ENCODE assay signal across 7 mouse cellular contexts in genomic region chr15:89475611-89476474, GRCm38 (mm10). TPM values are rescaled to one million over a fixed set of nuclear protein-coding genes. Genes with fewer than 3 reads are reported as not detected.
DNase-seq lines count a peak whose midpoint lies in the region; ATAC-seq lines count a peak whose summit lies in the region.

No protein-coding gene starts in this region.

- H3K4me1 ChIP-seq in intestine, embryonic 15.5 days (replicated peaks): peaks cover 8% of the 10 kb centered on the region; the same call in 1 of the 2 replicates
- peaks cover 30% of the 10 kb centered on the region for H3K4me1 ChIP-seq in midbrain, embryonic 10.5 days

- ATAC-seq in intestine, embryonic 15.5 days: peak; percentile 98

- H3K4me3 ChIP-seq in intestine, embryonic 15.5 days (replicated peaks): peak overlapping the region; percentile 55
- H3K4me3 ChIP-seq in midbrain, embryonic 10.5 days: peak overlapping the region; percentile 70

- peak overlapping the region; percentile 76 for H3K27ac ChIP-seq in intestine, embryonic 15.5 days
- H3K27ac ChIP-seq in midbrain, embryonic 10.5 days (replicated peaks): peak overlapping the region; percentile 85

- WGBS in intestine, embryonic 15.5 days: 9% methylated on average over 44 of the region's 44 CpGs
- 10% methylated on average over 44 of the region's 44 CpGs for WGBS in midbrain, embryonic 10.5 days

- peak overlapping the region; percentile 86 for H3K4me2 ChIP-seq in intestine, embryonic 15.5 days (replicated peaks)

- H3K27me3 ChIP-seq in intestine, embryonic 15.5 days (replicated peaks): no peaks in the 10 kb centered on the region
- peaks cover 19% of the 10 kb centered on the region for H3K27me3 ChIP-seq in midbrain, embryonic 10.5 days (ENCODE audit: low read depth, poor library complexity, severe bottlenecking)

- no peaks in the 10 kb centered on the region for H3K36me3 ChIP-seq in intestine, embryonic 15.5 days
- H3K36me3 ChIP-seq in midbrain, embryonic 10.5 days: 0 out of 2 replicates have a peak, but pooled peaks cover 2% of the 10 kb centered on the region

- H3K9ac ChIP-seq in intestine, embryonic 15.5 days: peak overlapping the region; percentile 52

- intact Hi-C loops in left cerebral cortex, postnatal 25 days (cut with DNase I): loop anchor here (1.0 to 2.0 kb wide), 2 partner anchors 22 to 47 kb away; partner anchors contain the start of genes C730034F03Rik, Chkb and Gm44502

- peak; percentile 88 to 90 for DNase-seq in adrenal gland, adult 18-20 months (ENCODE audit: low spot score in 2 of 2)
- peak; percentile 94 for DNase-seq in embryo, embryonic 11 days
- DNase-seq in gastrocnemius, postnatal 25 days: peak; percentile 94
- DNase-seq in left cerebral cortex, postnatal 25 days (ENCODE audit: low spot score in 2 of 2): peak; percentile 92 to 97
- peak; percentile 90 for DNase-seq in midbrain, embryonic 10.5 days (ENCODE audit: low spot score)
- peak; percentile 87 for DNase-seq in right cerebral cortex, postnatal 4 days

- no peaks in the 10 kb centered on the region for H3K9me3 ChIP-seq in intestine, embryonic 15.5 days
- H3K9me3 ChIP-seq in midbrain, embryonic 10.5 days (replicated peaks): no peaks in the 10 kb centered on the region

RNA-seq across cellular contexts. Expression of gene Arsa, which starts 1.4 kb away (rescaled TPM):
- 10 to 100 TPM; 18.2 to 26.5 TPM for total RNA-seq in adrenal gland, adult 18-20 months (2021)
- 1 to 10 TPM; 4.2 to 4.9 TPM for total RNA-seq in gastrocnemius, postnatal 25 days (2021)
- 22.5 and 26.0 TPM in 2 replicates for polyA plus RNA-seq in intestine, embryonic 15.5 days (2015; fragmentation: Nextera tagmentation; extraction: Ambion mirVana)
- 10 to 100 TPM; 30.4 to 32.5 TPM for total RNA-seq in left cerebral cortex, postnatal 25 days (2021)
- 13.5 and 14.0 TPM in 2 replicates for polyA plus RNA-seq in midbrain, embryonic 10.5 days (2016; fragmentation: Nextera tagmentation; extraction: Ambion mirVana)

RNA-seq across cellular contexts. Expression of gene Mapk8ip2, which starts 22.1 kb away (rescaled TPM):
- 10 to 100 TPM in 1 of 2 experiments, 1 to 10 TPM in 1; 8.1 to 10.9 TPM for total RNA-seq in adrenal gland, adult 18-20 months (2021)
- total RNA-seq in gastrocnemius, postnatal 25 days (2021): under 1 TPM; 0.29 to 0.31 TPM
- polyA plus RNA-seq in intestine, embryonic 15.5 days (2015; fragmentation: Nextera tagmentation; extraction: Ambion mirVana): 4.1 and 4.5 TPM in 2 replicates
- 100 to 1,000 TPM; 201 to 242 TPM for total RNA-seq in left cerebral cortex, postnatal 25 days (2021)
- polyA plus RNA-seq in midbrain, embryonic 10.5 days (2016; fragmentation: Nextera tagmentation; extraction: Ambion mirVana): 26.4 and 38.3 TPM in 2 replicates

RNA-seq across cellular contexts. Expression of gene Shank3, which starts 23.6 kb away (rescaled TPM):
- total RNA-seq in adrenal gland, adult 18-20 months (2021): 10 to 100 TPM; 28.8 to 32.5 TPM
- total RNA-seq in gastrocnemius, postnatal 25 days (2021): 10 to 100 TPM; 12.8 to 17.5 TPM
- 1.2 and 1.3 TPM in 2 replicates for polyA plus RNA-seq in intestine, embryonic 15.5 days (2015; fragmentation: Nextera tagmentation; extraction: Ambion mirVana)
- 100 to 1,000 TPM; 210 to 243 TPM for total RNA-seq in left cerebral cortex, postnatal 25 days (2021)
- 2.1 and 2.6 TPM in 2 replicates for polyA plus RNA-seq in midbrain, embryonic 10.5 days (2016; fragmentation: Nextera tagmentation; extraction: Ambion mirVana)

RNA-seq across cellular contexts. Expression of gene Chkb, which starts 46.1 kb away (rescaled TPM):
- 10 to 100 TPM; 60.5 to 88.0 TPM for total RNA-seq in adrenal gland, adult 18-20 months (2021)
- total RNA-seq in gastrocnemius, postnatal 25 days (2021): 10 to 100 TPM; 21.4 to 24.2 TPM
- 52.6 and 61.8 TPM in 2 replicates for polyA plus RNA-seq in intestine, embryonic 15.5 days (2015; fragmentation: Nextera tagmentation; extraction: Ambion mirVana)
- total RNA-seq in left cerebral cortex, postnatal 25 days (2021): 10 to 100 TPM; 35.4 to 39.7 TPM
- polyA plus RNA-seq in midbrain, embryonic 10.5 days (2016; fragmentation: Nextera tagmentation; extraction: Ambion mirVana): 44.1 and 53.4 TPM in 2 replicates

RNA-seq across cellular contexts. Expression of gene Gm44502, which starts 46.3 kb away (rescaled TPM):
- total RNA-seq in adrenal gland, adult 18-20 months (2021): 1 to 10 TPM; 1.5 to 2.7 TPM
- not detected for total RNA-seq in gastrocnemius, postnatal 25 days (2021)
- polyA plus RNA-seq in intestine, embryonic 15.5 days (2015; fragmentation: Nextera tagmentation; extraction: Ambion mirVana): not detected in 2 replicates
- under 1 TPM in 1 of 2 experiments, not detected in 1; 0.80 TPM for total RNA-seq in left cerebral cortex, postnatal 25 days (2021)
- 0.20 TPM in 1 of 2 replicates, not detected in the other for polyA plus RNA-seq in midbrain, embryonic 10.5 days (2016; fragmentation: Nextera tagmentation; extraction: Ambion mirVana)

Comparison
In these comparisons a context has a peak if more than half of its experiments do, and no peak if none do; other contexts are left out.
1. Peak in every context shown above with its lines: DNase-seq, ATAC-seq, H3K4me3 ChIP-seq and H3K27ac ChIP-seq.
2. RNA of gene Mapk8ip2, which starts 22.1 kb away (total RNA-seq): 201 to 242 TPM in left cerebral cortex, postnatal 25 days; 8.1 to 10.9 TPM in adrenal gland, adult 18-20 months and 0.29 to 0.31 TPM in gastrocnemius, postnatal 25 days; every median in the first group is over 10 times any median in the second.
3. RNA of gene Shank3, which starts 23.6 kb away (total RNA-seq): 210 to 243 TPM in left cerebral cortex, postnatal 25 days; 28.8 to 32.5 TPM in adrenal gland, adult 18-20 months and 12.8 to 17.5 TPM in gastrocnemius, postnatal 25 days; every median in the first group is over 4 times any median in the second.